In genomic region chr15:91457202-91457601, GRCm38 (mm10) we compare ENCODE assay signal across 20 mouse cellular contexts.
"Had no signal": no experiment of that assay in that cellular context is flagged by ENCODE, and none has a peak within 500 bp of the region (broad histone marks: within the 10 kb centered on the region; RNA-seq: fewer than 3 reads in every experiment).

No protein-coding gene starts in this region.

- DNase-seq: lung, adult 2 months; lung, postnatal 14 days; lung, postnatal 4 days; midbrain, embryonic 14.5 days; retina, postnatal 1 day; right cerebral cortex, adult 18-20 months; right cerebral cortex, postnatal 25 days; right cerebral cortex, postnatal 4 days; spleen, adult 18-20 months; thymus, adult 18-20 months; thymus, postnatal 14 days; thymus, postnatal 36 days had no signal

- H3K9me3 ChIP-seq: lung, embryonic 15.5 days; midbrain, embryonic 10.5 days; midbrain, embryonic 12.5 days; neural tube, embryonic 13.5 days; neural tube, embryonic 15.5 days had no signal

- H3K4me3 ChIP-seq: lung, embryonic 15.5 days; midbrain, embryonic 10.5 days; midbrain, embryonic 12.5 days; myocyte; neural tube, embryonic 13.5 days; neural tube, embryonic 15.5 days had no signal

- H3K27ac ChIP-seq: lung, embryonic 15.5 days; midbrain, embryonic 10.5 days; midbrain, embryonic 12.5 days; neural tube, embryonic 13.5 days; neural tube, embryonic 15.5 days had no signal

- H3K9ac ChIP-seq: lung, embryonic 15.5 days; midbrain, embryonic 12.5 days; neural tube, embryonic 13.5 days; neural tube, embryonic 15.5 days had no signal

- H3K36me3 ChIP-seq: lung, embryonic 15.5 days; midbrain, embryonic 10.5 days; midbrain, embryonic 12.5 days; neural tube, embryonic 13.5 days; neural tube, embryonic 15.5 days had no signal

- H3K27me3 ChIP-seq: lung, embryonic 15.5 days; midbrain, embryonic 12.5 days; neural tube, embryonic 13.5 days; neural tube, embryonic 15.5 days had no signal

- H3K4me1 ChIP-seq: lung, embryonic 15.5 days; midbrain, embryonic 10.5 days; midbrain, embryonic 12.5 days had no signal

- H3K4me2 ChIP-seq: lung, embryonic 15.5 days; midbrain, embryonic 12.5 days; neural tube, embryonic 13.5 days; neural tube, embryonic 15.5 days had no signal

- ATAC-seq: lung, postnatal 0 days; midbrain, embryonic 16.5 days had no signal
